Mouse (Mus musculus) spleen, embryonic (tissue): ENCODE data around the gene Ncf1.

Experiments used
- CTCF ChIA-PET: fragments of 350-600 bp; sonication (Branson Sonifier 250); formaldehyde crosslinking; loops from one replicate; lab custom pipeline; 2022; lab: Charles Lee

The Ncf1 gene

DNA sequence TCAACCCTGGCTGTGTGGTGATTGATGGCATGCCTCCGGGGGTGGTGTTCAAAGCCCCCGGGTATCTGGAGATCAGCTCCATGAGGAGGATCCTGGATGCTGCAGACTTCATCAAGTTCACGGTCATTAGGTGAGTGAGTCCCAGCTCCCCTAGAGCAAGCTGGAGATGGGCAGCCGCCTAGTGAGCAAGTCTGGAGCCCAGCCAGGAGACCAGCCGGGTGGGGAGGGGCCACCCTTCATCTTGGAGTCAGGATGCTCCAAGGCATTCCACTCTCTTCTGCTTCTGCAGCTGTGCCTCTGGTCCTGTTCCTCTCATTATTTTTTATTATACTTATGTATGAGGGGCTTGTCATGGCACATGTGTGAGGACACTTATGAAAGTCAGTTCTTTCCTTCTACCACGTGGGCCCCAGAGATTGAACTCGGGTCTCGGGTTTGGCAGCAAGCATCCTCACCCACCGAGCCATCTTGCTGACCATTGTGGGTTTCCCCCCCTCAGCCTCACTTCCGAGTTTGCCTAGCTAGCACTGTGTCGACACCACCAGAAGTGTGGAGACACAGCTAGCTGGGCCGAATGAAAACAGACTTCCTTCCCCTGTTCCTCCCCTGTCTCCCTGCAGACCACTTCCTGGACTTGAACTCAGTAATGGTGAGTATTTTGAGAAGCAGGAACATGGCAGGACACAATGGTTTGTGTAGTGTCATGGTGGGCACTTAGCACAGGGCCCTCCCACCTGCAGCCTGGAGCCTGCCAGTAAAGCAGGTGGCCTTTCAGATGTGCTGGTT, 15.2 kb downstream of the Ncf1 start:
- CTCF ChIA-PET = interaction anchor here (0.6 kb wide), 1 partner anchor 9 kb away, joined by 3 read pairs; no protein-coding TSS in a partner anchor

DNA sequence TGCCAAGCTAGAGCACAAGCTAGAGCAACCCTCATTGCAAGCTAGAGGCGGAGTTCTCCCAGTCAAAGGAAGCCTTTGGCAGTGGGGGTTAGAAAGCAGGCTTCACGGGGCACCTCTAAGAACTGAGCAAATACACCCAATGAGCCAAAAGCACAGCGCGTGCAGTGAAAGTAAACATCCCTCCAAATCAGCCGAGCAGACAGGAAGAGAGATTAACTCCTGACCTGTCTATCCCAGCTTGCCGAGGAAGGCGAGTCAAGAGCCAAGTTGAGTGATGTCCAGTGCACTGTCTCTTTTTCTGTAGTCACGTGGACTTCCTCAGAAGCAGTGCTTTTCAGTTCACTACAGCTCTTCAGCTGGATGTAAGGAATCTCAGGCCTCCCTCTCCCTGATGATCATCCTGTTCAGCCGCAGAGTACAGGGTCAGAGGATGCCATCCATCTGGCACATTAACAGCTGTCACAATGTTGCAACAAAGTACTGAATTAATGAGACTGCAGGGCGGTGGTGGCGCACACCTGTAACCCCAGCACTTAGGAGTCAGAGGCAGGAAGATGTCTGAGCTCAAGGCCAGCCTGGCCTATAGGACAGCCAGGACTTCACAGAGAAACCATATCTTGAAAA, 19.4 kb downstream of the Ncf1 start:
- CTCF ChIA-PET = no interaction called here

DNA sequence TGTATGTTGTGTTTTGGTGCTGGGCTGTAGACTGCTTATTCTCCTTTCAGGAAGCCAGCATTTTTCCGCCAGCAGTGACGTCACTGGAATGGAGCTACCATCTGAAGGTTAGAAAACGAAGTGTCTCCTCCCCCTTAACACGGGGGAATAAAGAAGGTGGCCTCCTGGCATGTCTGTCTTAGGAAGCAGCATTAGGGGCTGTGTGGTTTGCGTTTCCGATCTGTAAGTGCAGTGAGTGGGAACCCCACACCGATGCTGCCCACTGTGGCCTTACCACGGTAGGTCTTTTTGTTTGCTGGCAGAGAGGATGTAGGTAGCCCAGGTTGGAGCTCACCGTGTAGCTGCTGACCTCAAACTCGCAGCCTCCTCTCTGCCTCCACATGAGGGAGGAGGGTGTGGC, 22.7 kb downstream of the Ncf1 start:
- CTCF ChIA-PET = no interaction called here

DNA sequence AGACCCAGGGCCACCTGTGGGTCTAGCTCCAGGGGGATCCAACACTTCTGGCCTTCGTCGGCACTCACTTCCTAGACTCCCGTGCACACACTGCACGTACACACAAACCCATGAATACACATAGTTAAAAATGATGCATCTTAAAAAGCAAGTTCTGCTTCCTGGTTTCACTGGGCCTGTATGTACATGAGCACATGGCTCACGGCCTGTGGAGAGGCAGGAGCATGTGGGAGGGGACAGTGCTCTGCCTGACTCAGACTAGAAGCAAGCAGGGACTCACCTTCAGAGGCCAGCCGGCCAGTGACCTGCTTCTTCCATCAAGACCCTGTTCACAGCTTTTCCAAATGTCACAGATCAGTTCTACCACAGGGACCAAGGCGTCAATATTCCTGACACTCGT, 35.8 kb downstream of the Ncf1 start:
- CTCF ChIA-PET = no interaction called here

- CTCF ChIA-PET = interaction anchor here (0.7 kb wide), 2 partner anchors 34 to 56 kb away, joined by 4 to 6 read pairs; no protein-coding TSS in a partner anchor
These were observed 40.9 kb downstream of the Ncf1 start for GRCm38 (mm10) chr5:134188571-134188970.

DNA sequence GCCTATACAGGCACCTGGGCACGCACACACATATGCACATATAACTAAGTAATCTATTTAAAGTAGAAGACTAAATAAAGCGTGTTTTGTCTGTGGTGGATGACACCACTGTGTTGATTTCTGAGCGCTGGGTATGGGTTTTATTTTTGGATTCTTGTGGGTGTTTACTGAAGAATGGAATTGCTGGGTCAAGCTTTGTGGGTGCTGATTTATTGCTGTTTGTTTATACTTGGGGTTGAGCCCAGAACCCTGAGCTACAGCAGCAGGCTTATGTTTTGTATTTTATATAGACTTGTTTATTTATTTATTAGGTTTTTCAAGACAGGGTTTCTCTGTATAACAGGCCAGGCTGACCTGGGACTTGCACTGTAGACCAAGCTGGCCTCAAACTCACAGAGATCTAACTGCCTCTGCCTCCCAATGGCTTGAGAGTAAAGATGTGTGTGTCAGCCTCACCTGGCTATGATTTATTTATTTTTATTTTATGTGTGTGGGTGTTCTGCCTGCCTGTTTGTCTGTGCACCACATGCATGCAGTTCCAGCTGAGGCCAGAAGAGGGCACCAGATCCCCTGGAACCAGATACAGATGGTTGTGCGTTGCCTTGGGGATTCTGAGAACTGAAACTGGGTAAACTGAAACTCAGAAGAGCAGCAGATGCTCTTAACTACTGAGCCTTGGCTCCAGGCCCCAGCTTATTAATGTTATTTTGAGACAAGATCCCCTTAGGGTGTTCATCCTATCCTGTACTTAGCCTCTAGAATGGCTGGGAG, 42.3 kb downstream of the Ncf1 start:
- CTCF ChIA-PET = no interaction called here

DNA sequence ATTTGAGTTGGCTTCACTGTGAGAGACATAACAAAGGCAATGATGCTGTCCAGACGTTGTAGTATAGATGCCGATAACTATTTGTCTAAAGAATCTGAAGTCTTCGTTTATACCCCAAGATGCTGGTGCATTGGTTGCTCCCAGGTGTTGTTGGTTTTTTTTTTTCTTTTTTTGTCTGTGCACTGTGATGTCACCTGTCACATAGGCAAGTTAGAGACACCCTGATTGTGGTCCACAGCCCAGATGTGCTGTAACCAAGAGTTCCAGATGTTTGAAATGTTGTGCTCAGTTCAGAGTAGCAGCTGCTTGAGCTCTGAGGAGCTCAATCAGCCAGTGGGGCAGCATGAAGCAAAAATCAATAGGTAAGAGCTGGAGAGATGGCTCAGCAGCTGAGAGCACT, 43.4 kb downstream of the Ncf1 start:
- CTCF ChIA-PET = interaction anchor here (0.6 kb wide), 1 partner anchor 10 kb away, joined by 3 read pairs; no protein-coding TSS in a partner anchor

GRCm38 (mm10) chr5:134183880-134184808, 45.3 kb downstream of the Ncf1 start, which contains the start of gene Gtf2ird2:
Gene Gtf2ird2 (plus strand): TSS chr5:134184019.
- CTCF ChIA-PET = interaction anchor here (0.8 kb wide), 1 partner anchor 152 kb away, joined by 4 read pairs; no protein-coding TSS in a partner anchor

DNA sequence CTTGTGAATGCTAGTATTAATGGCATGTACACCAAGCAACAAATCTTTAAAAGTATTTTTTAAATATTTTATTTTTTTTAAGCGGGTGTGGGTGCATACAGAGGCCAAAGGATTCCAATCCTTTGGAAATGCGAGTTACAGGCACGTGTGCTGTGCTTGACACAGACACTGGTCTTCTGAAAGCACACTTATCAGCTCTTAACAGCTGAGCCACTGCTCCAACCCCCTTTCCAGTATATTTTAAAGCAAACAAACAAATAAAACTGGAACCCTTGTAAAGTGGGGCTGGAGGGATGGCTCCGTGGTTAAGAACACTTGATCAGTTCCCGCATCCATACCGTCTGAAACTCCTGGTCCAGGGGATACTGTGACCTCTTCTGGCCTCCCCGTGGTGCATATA, 46.3 kb downstream of the Ncf1 start:
- CTCF ChIA-PET = no interaction called here

- CTCF ChIA-PET = no interaction called here
These were observed 46.7 kb downstream of the Ncf1 start for GRCm38 (mm10) chr5:134182735-134183134.

- CTCF ChIA-PET = interaction anchor here (0.7 kb wide), 2 partner anchors 41 to 157 kb away, joined by 4 to 5 read pairs; no protein-coding TSS in a partner anchor
These were observed 47.3 kb downstream of the Ncf1 start for GRCm38 (mm10) chr5:134182172-134182571.

- CTCF ChIA-PET = interaction anchor here (0.6 to 1.4 kb wide), 5 partner anchors 13 to 291 kb away, joined by 3 to 6 read pairs (median 4); no protein-coding TSS in a partner anchor
These were observed 49.6 kb downstream of the Ncf1 start for GRCm38 (mm10) chr5:134179871-134180270.

- CTCF ChIA-PET = interaction anchor here (1.0 kb wide), 1 partner anchor 331 kb away, joined by 3 read pairs; no protein-coding TSS in a partner anchor
These were observed 50.9 kb downstream of the Ncf1 start for GRCm38 (mm10) chr5:134178536-134178935.

- CTCF ChIA-PET = interaction anchor here (0.7 kb wide), 1 partner anchor 10 kb away, joined by 3 read pairs; no protein-coding TSS in a partner anchor
These were observed 53.1 kb downstream of the Ncf1 start, which contains the start of gene Rcc1l for GRCm38 (mm10) chr5:134176169-134176881. Gene Rcc1l (minus strand): TSS chr5:134176774.

DNA sequence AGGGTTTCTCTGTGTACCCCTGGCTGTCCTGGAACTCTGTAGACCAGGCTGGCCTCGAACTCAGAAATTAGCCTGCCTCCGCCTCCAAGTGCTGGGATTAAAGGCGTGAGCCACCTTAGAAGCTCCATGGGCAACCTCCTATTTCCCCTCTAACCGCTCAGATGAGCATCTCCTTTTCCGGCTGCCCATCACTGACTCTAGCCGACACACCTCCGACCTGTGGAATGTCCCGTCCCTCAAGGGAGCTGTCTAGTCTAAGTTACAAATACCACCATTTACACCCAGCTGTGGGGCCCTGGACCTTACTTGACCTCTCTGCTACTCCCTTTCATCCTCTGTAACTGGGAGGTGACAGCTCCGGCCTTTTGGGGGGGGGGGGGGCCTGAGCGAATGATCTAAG, 53.7 kb downstream of the Ncf1 start:
- CTCF ChIA-PET = interaction anchor here (0.7 kb wide), 1 partner anchor 11 kb away, joined by 3 read pairs; no protein-coding TSS in a partner anchor

DNA sequence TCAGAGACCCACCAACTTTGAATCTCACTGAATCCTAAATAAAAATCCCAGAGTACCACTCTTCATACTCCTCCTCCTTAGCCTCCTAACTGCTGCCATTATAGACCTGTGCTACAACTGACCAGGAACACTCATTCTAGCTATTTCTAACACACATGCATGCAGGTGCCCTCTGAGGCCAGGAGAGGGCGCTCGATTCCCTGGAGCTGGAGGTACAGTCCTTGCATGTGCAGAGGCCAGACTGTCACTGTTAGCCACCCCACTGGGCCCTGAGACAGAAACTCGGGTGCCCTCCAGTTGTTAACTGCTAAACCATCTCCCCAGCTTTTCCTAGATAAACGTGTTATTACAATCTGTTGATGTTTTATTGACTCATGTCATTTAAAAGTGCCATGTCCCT, 56.2 kb downstream of the Ncf1 start:
- CTCF ChIA-PET = interaction anchor here (0.5 kb wide), 1 partner anchor 16 kb away, joined by 3 read pairs; no protein-coding TSS in a partner anchor

GRCm38 (mm10) chr5:134170167-134170566, 59.3 kb downstream of the Ncf1 start:
- CTCF ChIA-PET = interaction anchor here (0.7 kb wide), 1 partner anchor 35 kb away, joined by 5 read pairs; no protein-coding TSS in a partner anchor
